Comparison of ENCODE assay signal across 21 mouse cellular contexts in the genomic region with DNA sequence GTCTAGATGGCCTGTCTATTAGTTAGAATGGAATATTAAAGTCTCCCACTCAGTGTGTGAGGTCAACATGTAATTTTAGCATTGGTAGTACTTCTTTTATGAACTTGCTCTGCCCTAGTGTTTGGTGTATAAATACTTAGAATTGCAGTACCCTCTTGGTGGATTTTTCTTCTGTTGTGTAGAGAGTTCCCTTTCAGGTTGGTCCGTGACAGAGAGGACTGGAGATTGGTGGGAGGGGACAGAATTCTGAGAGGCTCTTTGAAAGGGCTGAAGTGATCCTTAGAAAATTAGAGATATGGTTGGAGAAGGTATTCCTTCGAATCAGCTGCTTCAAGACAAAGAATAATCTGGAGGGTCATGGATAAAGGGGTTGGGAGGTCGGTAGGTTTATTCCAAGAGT.
DNase-seq lines count a peak whose midpoint lies in the region; ATAC-seq and TF ChIP-seq lines count a peak whose summit lies in the region.
"Had no signal": no experiment of that assay in that cellular context is flagged by ENCODE, and none has a peak within 500 bp of the region (broad histone marks: within the 10 kb centered on the region; RNA-seq: fewer than 3 reads in every experiment).

No protein-coding gene starts in this region.

- no peak for TF ChIP-seq CTCF in lung, embryonic 14.5 days (IDR thresholded peaks at IDR 0.05; ENCODE audit: low read depth)
- TF ChIP-seq CTCF in lung, postnatal 0 days (IDR thresholded peaks at IDR 0.05) = no peak
- TF ChIP-seq CTCF in lung, adult 2 months (IDR thresholded peaks at IDR 0.05; ENCODE audit: insufficient read depth, low read length) = no peak

- ATAC-seq in lung, embryonic 14.5 days (ENCODE audit: insufficient read depth) = no peak
- ATAC-seq in lung, embryonic 16.5 days (ENCODE audit: low read depth) = peak; percentile 84
- ATAC-seq in lung, postnatal 0 days = peak; percentile 65; the same call in 1 of the 2 replicates
- ATAC-seq: activated CD4-positive, CD25-positive, alpha-beta regulatory T cell, adult 4 months; CD4-positive, CD25-positive, alpha-beta regulatory T cell, adult 4 months; Patski had no signal

- H3K9ac ChIP-seq in lung, embryonic 14.5 days = no peak overlapping the region
- no peak overlapping the region for H3K9ac ChIP-seq in lung, embryonic 16.5 days (ENCODE audit: low read length)
- no peak overlapping the region for H3K9ac ChIP-seq in lung, postnatal 0 days (replicated peaks; ENCODE audit: low read depth)

- TF ChIP-seq POLR2A in lung, adult 2 months (IDR thresholded peaks at IDR 0.05; ENCODE audit: borderline replicate concordance, extremely low read depth, low read depth, low read length) = no peak

- peak; percentile 5 for DNase-seq in lung, embryonic 14.5 days
- no peak for DNase-seq in lung, postnatal 25 days (ENCODE audit: low spot score)
- no peak for DNase-seq in lung, postnatal 14 days
- DNase-seq in lung, postnatal 0 days (ENCODE audit: low spot score) = peak; percentile 54
- no peak for DNase-seq in lung, adult 2 months
- DNase-seq: adrenal gland, adult 2 months; adrenal gland, adult 8-10 months; adrenal gland, postnatal 10 days; adrenal gland, postnatal 14 days; adrenal gland, postnatal 25 days; adrenal gland, postnatal 36 days; B cell, adult 2 months; cerebellum, adult 11 months; cerebellum, adult 11-12 months; cerebellum, adult 18-20 months had no signal

- no peak overlapping the region for H3K4me3 ChIP-seq in lung, embryonic 14.5 days (ENCODE audit: low read depth, low read length)
- H3K4me3 ChIP-seq in lung, embryonic 16.5 days (ENCODE audit: low read length) = no peak overlapping the region
- H3K4me3 ChIP-seq in lung, postnatal 0 days (ENCODE audit: low read depth, low read length) = no peak overlapping the region
- no peak overlapping the region for H3K4me3 ChIP-seq in lung, adult 2 months (replicated peaks; ENCODE audit: extremely low read depth, low read depth, low read length)

- WGBS in lung, embryonic 14.5 days = 56% methylated on average over 3 of the region's 3 CpGs
- WGBS in lung, embryonic 16.5 days = 46% methylated on average over 3 of the region's 3 CpGs
- 40% methylated on average over 3 of the region's 3 CpGs for WGBS in lung, postnatal 0 days
- WGBS in lung, adult 2 months = 47% methylated on average over 3 of the region's 3 CpGs

- no peak overlapping the region for H3K27ac ChIP-seq in lung, embryonic 14.5 days (ENCODE audit: low read depth)
- H3K27ac ChIP-seq in lung, embryonic 16.5 days (ENCODE audit: low read length) = no peak overlapping the region
- no peak overlapping the region for H3K27ac ChIP-seq in lung, postnatal 0 days (ENCODE audit: low read length)

- H3K27me3 ChIP-seq in lung, embryonic 14.5 days (ENCODE audit: insufficient read depth, low read length) = no peaks in the 10 kb centered on the region
- H3K27me3 ChIP-seq in lung, embryonic 16.5 days (ENCODE audit: control insufficient read depth, insufficient read depth, low read depth, low read length) = no peaks in the 10 kb centered on the region
- H3K27me3 ChIP-seq in lung, postnatal 0 days (replicated peaks; ENCODE audit: insufficient read depth, low read length) = no peaks in the 10 kb centered on the region
- H3K27me3 ChIP-seq: CH12.LX had no signal

- H3K4me1 ChIP-seq in lung, embryonic 14.5 days (ENCODE audit: insufficient read depth) = no peaks in the 10 kb centered on the region
- no peaks in the 10 kb centered on the region for H3K4me1 ChIP-seq in lung, embryonic 16.5 days (replicated peaks; ENCODE audit: control insufficient read depth, insufficient read depth, low read length)
- no peaks in the 10 kb centered on the region for H3K4me1 ChIP-seq in lung, postnatal 0 days (ENCODE audit: insufficient read depth, low read depth, low read length)
- H3K4me1 ChIP-seq in lung, adult 2 months (ENCODE audit: control insufficient read depth, insufficient read depth, low read length) = no peaks in the 10 kb centered on the region

- no peaks in the 10 kb centered on the region for H3K36me3 ChIP-seq in lung, embryonic 14.5 days (ENCODE audit: insufficient read depth)
- H3K36me3 ChIP-seq in lung, embryonic 16.5 days (ENCODE audit: control insufficient read depth, insufficient read depth, low read length) = no peaks in the 10 kb centered on the region
- H3K36me3 ChIP-seq in lung, postnatal 0 days (ENCODE audit: insufficient read depth, low read length) = no peaks in the 10 kb centered on the region
- H3K36me3 ChIP-seq: G1E had no signal

- no peak overlapping the region for H3K4me2 ChIP-seq in lung, embryonic 14.5 days
- H3K4me2 ChIP-seq in lung, embryonic 16.5 days (ENCODE audit: low read depth, low read length) = no peak overlapping the region
- H3K4me2 ChIP-seq in lung, postnatal 0 days (replicated peaks; ENCODE audit: low read depth, low read length) = no peak overlapping the region

- H3K9me3 ChIP-seq in lung, embryonic 14.5 days (ENCODE audit: low read depth, low read length) = no peaks in the 10 kb centered on the region
- no peaks in the 10 kb centered on the region for H3K9me3 ChIP-seq in lung, embryonic 16.5 days (ENCODE audit: control insufficient read depth, low read length)
- no peaks in the 10 kb centered on the region for H3K9me3 ChIP-seq in lung, postnatal 0 days (ENCODE audit: low read length)

- TF ChIP-seq EP300 in lung, postnatal 0 days (IDR thresholded peaks at IDR 0.05) = no peak

Comparison
In these comparisons a context has a peak if more than half of its experiments do, and no peak if none do; other contexts are left out.
1. DNase-seq: peak in lung, embryonic 14.5 days (single experiment) and lung, postnatal 0 days (single experiment); none in lung, postnatal 25 days (single experiment), lung, postnatal 14 days (single experiment) and lung, adult 2 months (single experiment).